Mouse (Mus musculus): ENCODE measurements around the gene Plac1. TPM values are rescaled to one million over a fixed set of nuclear protein-coding genes. Genes with fewer than 3 reads are reported as not detected.
A peak's percentile ranks its signal among the peaks of the same experiment; 100 is the strongest.
"Not testable (repeated sequence)": the region's sequence is repeated elsewhere in the genome, so short reads cannot be mapped to it uniquely, and the experiment has no call there.

Plac1 gene
- total and polyA plus RNA-seq, 2 experiments = not detected

- H3K27me3 ChIP-seq (ENCODE audit: control insufficient read depth, insufficient read depth, low read length) = no peaks in the 10 kb centered on the region
- H3K4me3 ChIP-seq (ENCODE audit: insufficient read depth, low read depth, low read length) = no peak overlapping the region
- H3K79me2 ChIP-seq (ENCODE audit: control insufficient read depth, insufficient read depth, low read length) = no peaks in the 10 kb centered on the region
- no peak overlapping the region for H3K9ac ChIP-seq (ENCODE audit: low read depth, low read length)
- no peak for DNase-seq (ENCODE audit: extremely low read depth, low read depth, low spot score)
- no peak overlapping the region for H3K27ac ChIP-seq (replicated peaks; ENCODE audit: insufficient read depth, low read depth, low read length)
- TF ChIP-seq CTCF (IDR thresholded peaks at IDR 0.05; ENCODE audit: low read depth, low read length) (no peak), POLR2A (IDR thresholded peaks at IDR 0.05; ENCODE audit: extremely low read depth, insufficient read depth, low read length) (no peak)
- WGBS = 90% methylated on average over 6 of the region's 6 CpGs
- no peaks in the 10 kb centered on the region for H3K4me1 ChIP-seq (ENCODE audit: control insufficient read depth, insufficient read depth, low read length)
- no peaks in the 10 kb centered on the region for H3K36me3 ChIP-seq (ENCODE audit: control insufficient read depth, insufficient read depth, low read length)
Measured at GRCm38 (mm10) chrX:53040138-53040537, 199.8 kb downstream of the Plac1 start.

- no peaks in the 10 kb centered on the region for H3K36me3 ChIP-seq (ENCODE audit: control insufficient read depth, insufficient read depth, low read length)
- no peak overlapping the region for H3K9ac ChIP-seq (ENCODE audit: low read depth, low read length)
- H3K4me1 ChIP-seq (ENCODE audit: control insufficient read depth, insufficient read depth, low read length) = no peaks in the 10 kb centered on the region
- DNase-seq (ENCODE audit: extremely low read depth, low read depth, low spot score) = no peak
- TF ChIP-seq CTCF (IDR thresholded peaks at IDR 0.05; ENCODE audit: low read depth, low read length) = no peak
- no peak for TF ChIP-seq POLR2A (IDR thresholded peaks at IDR 0.05; ENCODE audit: extremely low read depth, insufficient read depth, low read length)
- no peaks in the 10 kb centered on the region for H3K79me2 ChIP-seq (ENCODE audit: control insufficient read depth, insufficient read depth, low read length)
- H3K4me3 ChIP-seq (ENCODE audit: insufficient read depth, low read depth, low read length) = no peak overlapping the region
- H3K27ac ChIP-seq (replicated peaks; ENCODE audit: insufficient read depth, low read depth, low read length) = no peak overlapping the region
- no peaks in the 10 kb centered on the region for H3K27me3 ChIP-seq (ENCODE audit: control insufficient read depth, insufficient read depth, low read length)
- WGBS = 66% methylated on average over 5 of the region's 5 CpGs
Measured at GRCm38 (mm10) chrX:53039651-53040050, 200.3 kb downstream of the Plac1 start.

- no peaks in the 10 kb centered on the region for H3K79me2 ChIP-seq (ENCODE audit: control insufficient read depth, insufficient read depth, low read length)
- no peak overlapping the region for H3K9ac ChIP-seq (ENCODE audit: low read depth, low read length)
- no peaks in the 10 kb centered on the region for H3K36me3 ChIP-seq (ENCODE audit: control insufficient read depth, insufficient read depth, low read length)
- no peak overlapping the region for H3K4me3 ChIP-seq (ENCODE audit: insufficient read depth, low read depth, low read length)
- no peaks in the 10 kb centered on the region for H3K4me1 ChIP-seq (ENCODE audit: control insufficient read depth, insufficient read depth, low read length)
- DNase-seq (ENCODE audit: extremely low read depth, low read depth, low spot score) = no peak
- TF ChIP-seq CTCF (IDR thresholded peaks at IDR 0.05; ENCODE audit: low read depth, low read length) (no peak), POLR2A (IDR thresholded peaks at IDR 0.05; ENCODE audit: extremely low read depth, insufficient read depth, low read length) (no peak)
- H3K27me3 ChIP-seq (ENCODE audit: control insufficient read depth, insufficient read depth, low read length) = no peaks in the 10 kb centered on the region
- H3K27ac ChIP-seq (replicated peaks; ENCODE audit: insufficient read depth, low read depth, low read length) = no peak overlapping the region
- 87% methylated on average over 4 of the region's 4 CpGs for WGBS
Measured at GRCm38 (mm10) chrX:53038194-53038593, 201.7 kb downstream of the Plac1 start.

GRCm38 (mm10) chrX:53029559-53029958 lies 210.4 kb downstream of the Plac1 start:
- Histone ChIP-seq H3K4me3 (ENCODE audit: insufficient read depth, low read depth, low read length) (no peak overlapping the region), H3K27me3 (ENCODE audit: control insufficient read depth, insufficient read depth, low read length) (no peaks in the 10 kb centered on the region), H3K4me1 (ENCODE audit: control insufficient read depth, insufficient read depth, low read length) (no peaks in the 10 kb centered on the region), H3K36me3 (ENCODE audit: control insufficient read depth, insufficient read depth, low read length) (no peaks in the 10 kb centered on the region), H3K9ac (ENCODE audit: low read depth, low read length) (no peak overlapping the region), H3K27ac (replicated peaks; ENCODE audit: insufficient read depth, low read depth, low read length) (no peak overlapping the region), H3K79me2 (ENCODE audit: control insufficient read depth, insufficient read depth, low read length) (no peaks in the 10 kb centered on the region)
- TF ChIP-seq POLR2A (IDR thresholded peaks at IDR 0.05; ENCODE audit: extremely low read depth, insufficient read depth, low read length) (no peak), CTCF (IDR thresholded peaks at IDR 0.05; ENCODE audit: low read depth, low read length) (no peak)
- 62% methylated on average over 5 of the region's 5 CpGs for WGBS
- DNase-seq (ENCODE audit: extremely low read depth, low read depth, low spot score) = no peak

- Histone ChIP-seq H3K79me2 (ENCODE audit: control insufficient read depth, insufficient read depth, low read length) (no peaks in the 10 kb centered on the region), H3K9ac (ENCODE audit: low read depth, low read length) (no peak overlapping the region), H3K36me3 (ENCODE audit: control insufficient read depth, insufficient read depth, low read length) (peaks cover 7% of the 10 kb centered on the region), H3K4me1 (ENCODE audit: control insufficient read depth, insufficient read depth, low read length) (no peaks in the 10 kb centered on the region), H3K27me3 (ENCODE audit: control insufficient read depth, insufficient read depth, low read length) (no peaks in the 10 kb centered on the region), H3K4me3 (ENCODE audit: insufficient read depth, low read depth, low read length) (no peak overlapping the region), H3K27ac (replicated peaks; ENCODE audit: insufficient read depth, low read depth, low read length) (no peak overlapping the region)
- DNase-seq (ENCODE audit: extremely low read depth, low read depth, low spot score) = no peak
- no peak for TF ChIP-seq POLR2A (IDR thresholded peaks at IDR 0.05; ENCODE audit: extremely low read depth, insufficient read depth, low read length)
- TF ChIP-seq CTCF (IDR thresholded peaks at IDR 0.05; ENCODE audit: low read depth, low read length) = no peak
- WGBS = 73% methylated on average over 11 of the region's 11 CpGs
Measured at GRCm38 (mm10) chrX:53025471-53026223, 214.3 kb downstream of the Plac1 start.

- not testable (repeated sequence) for H3K9ac ChIP-seq (ENCODE audit: low read depth, low read length); H3K36me3 ChIP-seq (ENCODE audit: control insufficient read depth, insufficient read depth, low read length); H3K4me1 ChIP-seq (ENCODE audit: control insufficient read depth, insufficient read depth, low read length); H3K4me3 ChIP-seq (ENCODE audit: insufficient read depth, low read depth, low read length); H3K27ac ChIP-seq (replicated peaks; ENCODE audit: insufficient read depth, low read depth, low read length); H3K27me3 ChIP-seq (ENCODE audit: control insufficient read depth, insufficient read depth, low read length); H3K79me2 ChIP-seq (ENCODE audit: control insufficient read depth, insufficient read depth, low read length)
- WGBS = 15% methylated on average over 3 of the region's 3 CpGs
- DNase-seq (ENCODE audit: extremely low read depth, low read depth, low spot score) = peak; percentile 28
- peak; percentile 31; the same call in 1 of the 2 replicates for TF ChIP-seq CTCF (IDR thresholded peaks at IDR 0.05; ENCODE audit: low read depth, low read length)
Measured at GRCm38 (mm10) chrX:53024268-53024667, 215.6 kb downstream of the Plac1 start.

Measured in liver, adult 2 months (tissue).